Mouse (Mus musculus) small intestine, adult 2 months (tissue): ENCODE results near the gene Grik3. TPM values are rescaled to one million over a fixed set of nuclear protein-coding genes. Genes with fewer than 3 reads are reported as not detected.

Experiments
- H3K27ac ChIP-seq: fragments of 200-500 bp; 2 replicates; pipeline ENCODE4 v1.5.1; 2012; ENCODE audit warnings: low read depth, low read length, control low read depth, inconsistent platforms; ENCODE audit not compliant: insufficient read depth
- H3K27me3 ChIP-seq: fragments of 200-500 bp; 2 replicates; pipeline ENCODE4 v1.6.1; 2012; ENCODE audit warnings: mild to moderate bottlenecking, moderate library complexity, low read length, inconsistent platforms; ENCODE audit not compliant: control insufficient read depth, insufficient read depth
- H3K36me3 ChIP-seq: fragments of 200-500 bp; 2 replicates; pipeline ENCODE4 v1.6.1; 2012; ENCODE audit warnings: mild to moderate bottlenecking, low read length, control low read depth, inconsistent platforms; ENCODE audit not compliant: control insufficient read depth, insufficient read depth
- H3K4me1 ChIP-seq: fragments of 200-500 bp; 2 replicates; pipeline ENCODE4 v1.6.1; 2012; ENCODE audit warnings: low read length, inconsistent platforms, mixed read lengths; ENCODE audit not compliant: control insufficient read depth, insufficient read depth, insufficient read length
- H3K4me3 ChIP-seq: fragments of 200-500 bp; 2 replicates; pipeline ENCODE4 v1.5.1; 2012; ENCODE audit warnings: low read depth, mild to moderate bottlenecking, control low read depth, inconsistent platforms, low read length, moderate library complexity
- CTCF ChIP-seq: fragments of 200-500 bp; IDR thresholded peaks from 2 replicates; pipeline ENCODE4 v1.5.1; 2012; ENCODE audit warnings: low read depth, mild to moderate bottlenecking, control low read depth, inconsistent platforms, low read length, moderate library complexity, mixed read lengths; ENCODE audit not compliant: insufficient replicate concordance, insufficient read length; ENCODE audit errors: extremely low read depth
- POLR2A ChIP-seq: fragments of 200-500 bp; IDR thresholded peaks from 2 replicates; pipeline ENCODE4 v1.6.1; 2012; ENCODE audit warnings: low read depth, mild to moderate bottlenecking, control low read depth, inconsistent platforms, low read length, moderate library complexity
- WGBS: fragments of 180-500 bp; shearing (Covaris S2); methylation state at CpG from one replicate; pipeline ENCODE4 v1.1.7; 2018; 5-methylcytosine and 5-hydroxymethylcytosine counted together
- polyA plus RNA-seq: library from polyadenylated mRNA; depleted of rRNA; stranded (reverse); fragments of >200 nt; gene quantifications from 2 replicates; pipeline ENCODE4 v1.2.3, GENCODE M21; 2012

Grik3 gene
- polyA plus RNA-seq, 1 experiment = 0.18 TPM

DNA sequence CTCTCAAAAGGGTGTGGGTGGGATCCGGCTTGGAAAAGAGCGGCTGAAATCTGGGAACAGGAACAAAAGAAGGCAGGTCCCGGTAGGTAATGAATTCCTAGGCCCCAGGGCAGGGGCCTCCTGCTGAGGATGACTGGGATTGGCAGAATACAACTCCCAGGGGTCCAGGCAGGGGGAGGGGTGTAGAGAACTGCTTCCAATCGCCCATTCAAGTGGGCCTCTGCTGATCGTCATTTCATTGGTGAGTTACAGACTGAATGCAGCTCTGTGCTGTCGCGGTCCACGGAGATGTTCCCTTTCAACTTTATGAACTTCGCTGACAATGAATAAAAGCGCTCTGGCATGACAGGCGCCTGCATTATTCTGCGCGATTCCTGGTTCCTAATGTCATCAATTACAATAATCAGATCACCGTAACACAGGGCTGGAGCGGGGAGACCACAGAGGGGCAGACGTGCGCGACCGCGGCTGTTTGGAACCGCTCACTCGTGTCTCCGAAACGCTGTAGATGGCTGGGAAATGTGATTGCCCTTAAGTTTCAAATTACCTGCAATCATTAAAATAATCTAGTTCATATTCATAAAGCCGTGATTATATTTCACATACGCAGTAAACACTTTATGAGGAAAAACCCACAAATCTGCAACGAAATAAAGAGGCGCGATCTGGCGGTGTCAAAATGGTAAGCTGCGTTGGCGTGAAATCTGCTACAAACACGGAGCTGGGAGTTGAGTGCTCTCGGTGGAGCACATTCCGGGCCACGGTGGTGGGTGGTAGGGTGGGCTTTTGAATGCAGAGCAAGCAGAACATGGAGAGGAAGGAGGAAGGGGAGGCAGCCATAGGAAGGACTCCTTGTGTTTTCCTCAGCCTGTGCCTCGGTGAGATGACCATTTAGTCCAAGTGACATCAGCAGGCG lies 239.1 kb downstream of the Grik3 start:
- WGBS = 15% methylated on average over 38 of the region's 38 CpGs
- H3K4me1 ChIP-seq = no peaks in the 10 kb centered on the region
- H3K27me3 ChIP-seq = no peaks in the 10 kb centered on the region; the same call in 1 of the 2 replicates
- no peak overlapping the region for H3K27ac ChIP-seq
- TF ChIP-seq CTCF = no peak
- no peak for TF ChIP-seq POLR2A
- H3K36me3 ChIP-seq = no peaks in the 10 kb centered on the region
- H3K4me3 ChIP-seq = no peak overlapping the region

DNA sequence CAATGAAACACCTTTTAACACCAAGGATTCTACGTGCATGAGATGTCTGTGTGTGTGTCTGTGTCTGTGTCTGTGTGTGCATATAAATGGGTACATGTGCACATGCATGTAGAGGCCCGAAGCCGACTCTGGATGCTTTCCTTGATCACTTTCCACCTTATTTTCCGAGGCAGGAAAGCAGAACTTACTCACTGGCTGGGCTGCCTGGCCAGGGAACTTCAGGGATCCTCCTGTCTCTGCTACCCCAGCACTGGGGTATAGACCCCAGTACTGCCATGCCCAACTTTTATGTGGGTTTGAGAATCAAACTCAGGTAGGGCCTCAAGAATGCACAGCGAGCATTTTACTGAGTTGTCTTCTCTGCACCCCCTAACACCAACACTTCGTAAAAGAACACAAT lies 240.3 kb downstream of the Grik3 start:
- H3K27me3 ChIP-seq = no peaks in the 10 kb centered on the region; the same call in 1 of the 2 replicates
- no peaks in the 10 kb centered on the region for H3K4me1 ChIP-seq
- H3K36me3 ChIP-seq = no peaks in the 10 kb centered on the region
- TF ChIP-seq CTCF = no peak
- TF ChIP-seq POLR2A = no peak
- no peak overlapping the region for H3K27ac ChIP-seq
- 83% methylated on average over 6 of the region's 6 CpGs for WGBS
- no peak overlapping the region for H3K4me3 ChIP-seq

DNA sequence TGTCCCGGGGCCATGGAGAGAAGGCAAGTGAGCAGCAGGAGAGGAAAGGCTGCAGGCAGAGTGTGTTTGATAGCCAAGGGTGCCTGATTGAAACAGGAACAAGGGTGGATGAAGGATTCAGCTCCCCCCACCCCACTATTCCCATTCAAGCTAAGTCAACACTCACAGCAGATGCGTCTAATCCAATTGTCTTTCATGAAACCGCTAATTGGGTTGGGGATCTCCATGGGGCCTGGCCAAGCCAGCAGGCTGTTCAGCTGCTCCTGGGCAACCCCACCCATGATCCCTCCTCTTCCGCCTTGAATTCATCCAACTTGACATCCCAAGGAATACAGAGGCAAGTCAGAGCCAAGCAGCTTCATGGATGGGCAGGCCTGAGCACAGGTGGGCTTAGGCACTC lies 246.3 kb downstream of the Grik3 start:
- Histone ChIP-seq H3K27ac (no peak overlapping the region), H3K36me3 (no peaks in the 10 kb centered on the region), H3K27me3 (no peaks in the 10 kb centered on the region), H3K4me3 (no peak overlapping the region), H3K4me1 (no peaks in the 10 kb centered on the region)
- no peak for TF ChIP-seq POLR2A
- WGBS = 70% methylated on average over 4 of the region's 4 CpGs

DNA sequence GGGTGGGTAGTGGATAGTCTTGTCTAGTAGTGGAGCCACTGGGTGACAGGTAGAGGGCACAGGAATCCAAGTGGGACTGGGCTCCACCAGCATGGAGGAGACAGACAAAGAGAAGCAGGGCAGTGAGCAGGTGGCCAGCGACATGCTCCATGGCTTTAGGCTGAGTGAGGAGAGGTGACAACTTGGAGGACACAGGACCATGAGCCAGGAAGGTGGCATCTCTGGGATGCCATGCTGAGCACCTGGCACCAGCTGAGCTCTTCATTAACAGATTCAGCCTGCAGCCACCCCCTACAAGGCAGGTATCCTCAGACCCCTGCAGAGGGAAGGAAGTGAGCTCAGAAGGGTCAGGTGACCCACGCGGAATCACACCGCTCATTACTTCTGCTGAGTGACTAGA lies 248.3 kb downstream of the Grik3 start:
- WGBS = 73% methylated on average over 4 of the region's 4 CpGs
- no peak overlapping the region for H3K27ac ChIP-seq
- no peaks in the 10 kb centered on the region for H3K4me1 ChIP-seq
- H3K27me3 ChIP-seq = no peaks in the 10 kb centered on the region
- H3K4me3 ChIP-seq = no peak overlapping the region
- TF ChIP-seq POLR2A (no peak), CTCF (no peak)
- H3K36me3 ChIP-seq = no peaks in the 10 kb centered on the region

DNA sequence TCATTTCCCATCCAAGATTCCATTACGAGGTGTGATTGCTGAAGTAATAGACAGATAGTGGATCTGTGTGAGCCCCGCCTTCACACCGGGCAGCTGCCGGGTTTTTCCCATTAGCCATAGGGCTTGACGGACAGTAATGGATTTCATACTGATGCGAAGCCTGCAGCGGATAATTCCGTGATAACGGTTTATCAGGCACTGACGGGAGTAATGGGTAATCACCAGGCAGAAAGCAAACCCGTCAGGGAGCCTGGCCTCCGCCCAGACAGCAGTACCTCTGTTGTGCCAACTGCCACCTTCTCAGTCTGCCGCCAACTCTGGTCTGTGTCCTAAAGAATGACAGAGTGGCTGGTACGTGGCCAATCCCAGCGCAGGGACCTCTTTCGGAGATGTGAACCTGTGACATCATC lies 251.7 kb downstream of the Grik3 start:
- Histone ChIP-seq H3K4me1 (no peaks in the 10 kb centered on the region), H3K4me3 (no peak overlapping the region), H3K27ac (no peak overlapping the region), H3K36me3 (no peaks in the 10 kb centered on the region), H3K27me3 (no peaks in the 10 kb centered on the region)
- WGBS = 78% methylated on average over 16 of the region's 16 CpGs
- TF ChIP-seq CTCF (no peak), POLR2A (no peak)

DNA sequence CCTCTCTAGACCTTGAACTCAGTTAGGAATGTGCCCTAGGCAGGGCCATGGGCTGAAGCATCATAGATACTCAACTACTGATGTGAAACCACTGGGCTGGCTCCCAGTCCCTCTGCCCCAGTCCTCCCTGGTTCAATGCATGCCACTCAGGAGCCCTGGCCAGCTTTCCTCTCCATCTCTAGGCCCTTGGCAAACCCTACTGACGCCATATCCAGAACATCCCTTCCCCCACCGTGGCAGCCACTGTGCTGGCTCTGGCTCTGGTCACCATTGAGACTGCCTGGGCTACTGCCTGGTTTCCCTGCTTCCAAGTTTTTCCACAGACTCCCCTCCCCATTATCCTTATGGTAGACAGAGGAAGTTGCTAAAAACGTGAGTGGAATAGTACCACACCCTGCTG lies 255.4 kb downstream of the Grik3 start:
- no peaks in the 10 kb centered on the region for H3K4me1 ChIP-seq
- H3K4me3 ChIP-seq = no peak overlapping the region
- no peaks in the 10 kb centered on the region for H3K36me3 ChIP-seq
- WGBS = 48% methylated on average over 3 of the region's 3 CpGs
- no peak overlapping the region for H3K27ac ChIP-seq
- no peak for TF ChIP-seq CTCF
- no peaks in the 10 kb centered on the region for H3K27me3 ChIP-seq

DNA sequence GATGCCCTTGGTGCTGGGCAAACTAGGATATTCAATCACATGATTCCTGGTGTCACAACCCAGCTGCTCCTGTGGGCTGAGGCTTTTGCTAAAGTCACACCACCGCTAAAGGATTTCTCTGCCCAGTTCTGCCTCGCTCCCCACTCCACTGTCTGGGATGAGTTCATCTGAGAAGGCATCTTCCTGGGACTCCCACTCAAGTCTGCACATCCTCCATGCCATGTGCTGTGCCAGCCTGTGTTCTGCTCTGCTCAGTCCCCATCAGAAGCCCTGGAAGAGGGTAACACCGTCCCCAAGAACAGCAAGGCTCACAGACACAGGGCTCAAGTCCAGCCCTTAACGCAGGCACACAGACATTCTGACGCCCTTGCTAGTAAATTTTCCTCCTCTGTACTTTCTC lies 265.9 kb downstream of the Grik3 start:
- H3K4me1 ChIP-seq = no peaks in the 10 kb centered on the region
- WGBS = 83% methylated on average over 5 of the region's 5 CpGs
- H3K36me3 ChIP-seq = no peaks in the 10 kb centered on the region
- H3K27me3 ChIP-seq = no peaks in the 10 kb centered on the region
- H3K27ac ChIP-seq = no peak overlapping the region
- no peak overlapping the region for H3K4me3 ChIP-seq
- TF ChIP-seq POLR2A (no peak), CTCF (no peak)
